Mouse (Mus musculus): ENCODE results near the gene Gch1. TPM values are rescaled to one million over a fixed set of nuclear protein-coding genes. Genes with fewer than 3 reads are reported as not detected.

Gene Gch1
- total RNA-seq, 2 experiments from 2014 or later: 1.1 to 1.4 TPM

- no peak for DNase-seq (ENCODE audit: low spot score in 2 of 2)
- intact Hi-C loops (cut with DNase I): no loop called here
Measured at GRCm38 (mm10) chr14:47208564-47209493, 19.6 kb upstream of the Gch1 start.

GRCm38 (mm10) chr14:47206601-47207000, 17.4 kb upstream of the Gch1 start:
- DNase-seq (ENCODE audit: low spot score in 2 of 2): no peak
- intact Hi-C loops (cut with DNase I): no loop called here

GRCm38 (mm10) chr14:47205270-47205972, 16.2 kb upstream of the Gch1 start:
- intact Hi-C loops (cut with DNase I): no loop called here
- no peak for DNase-seq (ENCODE audit: low spot score in 2 of 2)

GRCm38 (mm10) chr14:47197340-47197739, 8.1 kb upstream of the Gch1 start:
- peak in 1 of 2 experiments; percentile 9 for DNase-seq (ENCODE audit: low spot score in 2 of 2)
- intact Hi-C loops (cut with DNase I): no loop called here

GRCm38 (mm10) chr14:47196711-47197110, 7.5 kb upstream of the Gch1 start:
- intact Hi-C loops (cut with DNase I): no loop called here
- DNase-seq (ENCODE audit: low spot score in 2 of 2): no peak

GRCm38 (mm10) chr14:47194096-47194495, 4.9 kb upstream of the Gch1 start:
- intact Hi-C loops (cut with DNase I): no loop called here
- DNase-seq (ENCODE audit: low spot score in 2 of 2): no peak

GRCm38 (mm10) chr14:47193506-47193905, 4.3 kb upstream of the Gch1 start:
- intact Hi-C loops (cut with DNase I): no loop called here
- no peak for DNase-seq (ENCODE audit: low spot score in 2 of 2)

GRCm38 (mm10) chr14:47191861-47192260, 2.6 kb upstream of the Gch1 start:
- intact Hi-C loops (cut with DNase I): no loop called here
- no peak for DNase-seq (ENCODE audit: low spot score in 2 of 2)

- DNase-seq (ENCODE audit: low spot score in 2 of 2): no peak
Measured at GRCm38 (mm10) chr14:47190626-47191025, 1.4 kb upstream of the Gch1 start.

GRCm38 (mm10) chr14:47189635-47189955, 382 bp upstream of the Gch1 start:
- no peak for DNase-seq (ENCODE audit: low spot score in 2 of 2)
- intact Hi-C loops (cut with DNase I): loop anchor here (10.0 kb wide), 1 partner anchor 305 kb away; the partner anchor contains the start of gene Samd4

More at GRCm38 (mm10) chr14:47190626-47191025, 1.4 kb upstream of the Gch1 start:
- intact Hi-C loops (cut with DNase I): no loop called here

- intact Hi-C loops (cut with DNase I): loop anchor here (10.0 kb wide), 1 partner anchor 304 kb away; the partner anchor contains the start of gene Samd4
- DNase-seq (ENCODE audit: low spot score in 2 of 2): no peak
Measured at GRCm38 (mm10) chr14:47188475-47188847, 752 bp downstream of the Gch1 start.

GRCm38 (mm10) chr14:47187666-47188360, 1.4 kb downstream of the Gch1 start:
- intact Hi-C loops (cut with DNase I): loop anchor here (10.0 kb wide), 1 partner anchor 303 kb away; the partner anchor contains the start of gene Samd4
- DNase-seq (ENCODE audit: low spot score in 2 of 2): no peak

GRCm38 (mm10) chr14:47187261-47187660, 2.0 kb downstream of the Gch1 start:
- intact Hi-C loops (cut with DNase I): loop anchor here (10.0 kb wide), 1 partner anchor 302 kb away; the partner anchor contains the start of gene Samd4
- no peak for DNase-seq (ENCODE audit: low spot score in 2 of 2)

- intact Hi-C loops (cut with DNase I): loop anchor here (10.0 kb wide), 1 partner anchor 302 kb away; the partner anchor contains the start of gene Samd4
- no peak for DNase-seq (ENCODE audit: low spot score in 2 of 2)
Measured at GRCm38 (mm10) chr14:47186561-47186960, 2.7 kb downstream of the Gch1 start.

- intact Hi-C loops (cut with DNase I): loop anchor here (10.0 kb wide), 1 partner anchor 297 kb away; the partner anchor contains the start of gene Samd4
- peak; percentile 38 to 46 for DNase-seq (ENCODE audit: low spot score in 2 of 2)
Measured at GRCm38 (mm10) chr14:47181497-47182290, 7.5 kb downstream of the Gch1 start.

GRCm38 (mm10) chr14:47178851-47179250, 10.4 kb downstream of the Gch1 start:
- DNase-seq (ENCODE audit: low spot score in 2 of 2): no peak
- intact Hi-C loops (cut with DNase I): no loop called here

GRCm38 (mm10) chr14:47177846-47178414, 11.3 kb downstream of the Gch1 start:
- DNase-seq (ENCODE audit: low spot score in 2 of 2): peak; percentile 37 to 50
- intact Hi-C loops (cut with DNase I): no loop called here

GRCm38 (mm10) chr14:47176226-47176625, 13.0 kb downstream of the Gch1 start:
- DNase-seq (ENCODE audit: low spot score in 2 of 2): no peak
- intact Hi-C loops (cut with DNase I): no loop called here

GRCm38 (mm10) chr14:47175136-47175535, 14.1 kb downstream of the Gch1 start:
- DNase-seq (ENCODE audit: low spot score in 2 of 2): no peak
- intact Hi-C loops (cut with DNase I): no loop called here

All from left cerebral cortex, postnatal 25 days (tissue).